In the genomic region with DNA sequence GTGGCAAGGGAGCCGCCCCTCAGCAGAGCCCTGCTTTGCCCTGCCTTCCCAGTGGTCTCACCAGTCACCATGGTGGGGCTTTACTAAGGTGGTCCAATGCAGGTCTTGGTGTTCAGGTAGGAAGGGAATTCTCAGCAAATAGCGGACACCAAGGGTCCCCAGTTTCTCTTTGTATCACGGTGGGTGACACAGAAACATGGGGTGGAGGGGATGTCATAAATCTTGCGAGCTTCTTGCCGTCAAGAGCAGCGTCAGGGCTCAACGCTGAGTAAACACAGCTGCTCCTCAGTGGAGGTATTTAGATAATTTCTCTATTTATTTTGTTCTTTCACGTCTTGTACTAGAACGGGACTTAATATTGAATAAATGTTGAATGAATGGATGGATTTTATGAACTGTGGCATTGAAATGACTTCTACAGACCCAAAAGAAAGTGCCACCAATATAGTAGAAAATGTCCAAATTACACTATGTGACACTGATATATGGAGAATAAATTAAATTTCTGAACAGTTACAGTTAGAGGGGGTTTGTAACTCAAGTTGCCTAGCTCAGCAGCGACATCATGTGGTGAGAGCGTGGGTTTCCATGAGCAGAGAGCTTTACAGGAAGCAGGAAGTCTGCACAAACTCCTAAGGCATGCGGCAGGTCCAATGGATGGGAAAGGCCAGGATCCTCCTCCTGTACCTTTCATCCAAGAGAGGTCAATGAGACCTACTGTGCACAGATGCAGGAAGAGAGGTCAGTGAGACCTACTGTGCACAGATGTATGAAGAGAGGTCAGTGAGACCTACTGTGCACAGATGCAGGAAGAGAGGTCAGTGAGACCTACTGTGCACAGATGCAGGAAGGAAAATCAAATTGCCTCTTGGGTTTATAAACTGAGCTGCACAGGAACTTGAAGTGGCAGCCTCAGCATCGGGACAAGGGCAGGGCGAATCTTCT, we compare ENCODE assay signal across 9 mouse cellular contexts. TPM values are rescaled to one million over a fixed set of nuclear protein-coding genes. Genes with fewer than 3 reads are reported as not detected.
A peak's percentile ranks its signal among the peaks of the same experiment; 100 is the strongest.
DNase-seq lines count a peak whose midpoint lies in the region; ATAC-seq lines count a peak whose summit lies in the region.
"Had no signal": no experiment of that assay in that cellular context is flagged by ENCODE, and none has a peak within 500 bp of the region (broad histone marks: within the 10 kb centered on the region; RNA-seq: fewer than 3 reads in every experiment).

No protein-coding gene starts in this region.

- H3K27me3 ChIP-seq in hindbrain, embryonic 16.5 days (replicated peaks; ENCODE audit: control insufficient read depth, insufficient read depth, low read length), result no peaks in the 10 kb centered on the region
- no peaks in the 10 kb centered on the region for H3K27me3 ChIP-seq in megakaryocyte, embryonic 14.5 days (replicated peaks)

- H3K4me3 ChIP-seq in hindbrain, embryonic 16.5 days (ENCODE audit: low read length), result no peak overlapping the region
- H3K4me3 ChIP-seq in megakaryocyte, embryonic 14.5 days (replicated peaks), result peak overlapping the region; percentile 64
- H3K4me3 ChIP-seq: limb, embryonic 15.5 days had no signal

- H3K27ac ChIP-seq in hindbrain, embryonic 16.5 days (ENCODE audit: low read depth, low read length), result no peak overlapping the region
- H3K27ac ChIP-seq: limb, embryonic 15.5 days had no signal

- no peaks in the 10 kb centered on the region for H3K4me1 ChIP-seq in hindbrain, embryonic 16.5 days (ENCODE audit: control insufficient read depth, insufficient read depth, low read depth, low read length)
- peaks cover 4% of the 10 kb centered on the region for H3K4me1 ChIP-seq in megakaryocyte, embryonic 14.5 days

- H3K36me3 ChIP-seq in hindbrain, embryonic 16.5 days (ENCODE audit: control insufficient read depth, insufficient read depth, low read length), result no peaks in the 10 kb centered on the region
- peaks cover 8% of the 10 kb centered on the region for H3K36me3 ChIP-seq in megakaryocyte, embryonic 14.5 days (replicated peaks; ENCODE audit: low read length)
- H3K36me3 ChIP-seq: limb, embryonic 15.5 days had no signal

- H3K9ac ChIP-seq in hindbrain, embryonic 16.5 days (ENCODE audit: low read depth, low read length), result no peak overlapping the region
- H3K9ac ChIP-seq: limb, embryonic 15.5 days had no signal

- 59% methylated on average over 14 of the region's 14 CpGs for WGBS in hindbrain, embryonic 16.5 days

- no peaks in the 10 kb centered on the region for H3K9me3 ChIP-seq in hindbrain, embryonic 16.5 days (ENCODE audit: control insufficient read depth, low read length)
- no peaks in the 10 kb centered on the region for H3K9me3 ChIP-seq in megakaryocyte, embryonic 14.5 days
- H3K9me3 ChIP-seq: limb, embryonic 15.5 days had no signal

- DNase-seq in Muller cell, postnatal 12 days (ENCODE audit: inconsistent ontology term), result peak; percentile 44
- peak; percentile 61 for DNase-seq in cerebellum, adult 8-10 months
- peak; percentile 60 to 81 for DNase-seq in frontal cortex, postnatal 14 days (ENCODE audit: low spot score in 2 of 2)
- peak; percentile 62 to 91 for DNase-seq in layer of hippocampus, postnatal 25 days (ENCODE audit: extremely low spot score in 1 of 2, low spot score in 1 of 2)
- peak; percentile 84 to 91 for DNase-seq in right cerebral cortex, postnatal 10 days (ENCODE audit: low spot score in 2 of 2)
- peak; percentile 67 to 76 for DNase-seq in urinary bladder, postnatal 36 days (ENCODE audit: low spot score in 2 of 2)

- ATAC-seq in hindbrain, embryonic 16.5 days, result peak; percentile 83

- H3K4me2 ChIP-seq in hindbrain, embryonic 16.5 days (ENCODE audit: low read length), result no peak overlapping the region
- H3K4me2 ChIP-seq: limb, embryonic 15.5 days had no signal

RNA-seq across cellular contexts. Expression of a gene that starts 54.7 kb away (rescaled TPM):
- polyA plus RNA-seq in hindbrain, embryonic 16.5 days (2015; fragmentation: Nextera tagmentation; extraction: Ambion mirVana), result 7.9 and 8.3 TPM in 2 replicates
- total RNA-seq in layer of hippocampus, postnatal 25 days (2021), result 10 to 100 TPM; 12.4 to 13.7 TPM
- polyA plus RNA-seq in megakaryocyte, embryonic 14.5 days (2012; ENCODE audit: insufficient read depth, low replicate concordance), result 1.6 and 1.8 TPM in 2 replicates
